Mouse (Mus musculus) intestine, embryonic 16.5 days (tissue): ENCODE results near the gene Tmem273. TPM values are rescaled to one million over a fixed set of nuclear protein-coding genes. Genes with fewer than 3 reads are reported as not detected.

ENCODE experiments used
- ATAC-seq: fragments of 200-750 bp; cut with Nextera tagmentation; 2 replicates; pipeline ENCODE4 v1.8.0; 2017; ENCODE audit warnings: moderate TSS enrichment, moderate library complexity
- H3K27ac ChIP-seq: fragments of 300-500 bp; sonication (generic); 2 replicates; pipeline ENCODE4 v1.5.1; 2014; ENCODE audit warnings: mild to moderate bottlenecking, low read length
- H3K27me3 ChIP-seq: fragments of 300-500 bp; sonication (generic); replicated peaks from 2 replicates; pipeline ENCODE4 v1.6.1; 2014; ENCODE audit warnings: low read length, control low read depth, mixed read lengths; ENCODE audit not compliant: control insufficient read depth, insufficient read depth
- H3K36me3 ChIP-seq: fragments of 300-500 bp; sonication (generic); 2 replicates; pipeline ENCODE4 v1.6.1; 2014; ENCODE audit warnings: low read length, control low read depth; ENCODE audit not compliant: control insufficient read depth, insufficient read depth
- H3K4me1 ChIP-seq: fragments of 300-500 bp; sonication (generic); 2 replicates; pipeline ENCODE4 v1.6.1; 2014; ENCODE audit warnings: low read length, control low read depth, mixed read lengths; ENCODE audit not compliant: control insufficient read depth, insufficient read depth
- H3K4me2 ChIP-seq: fragments of 300-500 bp; sonication (generic); 2 replicates; pipeline ENCODE4 v1.6.1; 2014; ENCODE audit warnings: low read depth, low read length, control low read depth
- H3K4me3 ChIP-seq: fragments of 300-500 bp; sonication (generic); 2 replicates; pipeline ENCODE4 v1.5.1; 2014; ENCODE audit warnings: mild to moderate bottlenecking, low read length
- H3K9ac ChIP-seq: fragments of 300-500 bp; sonication (generic); 2 replicates; pipeline ENCODE4 v1.6.1; 2014; ENCODE audit warnings: low read depth, low read length
- H3K9me3 ChIP-seq: fragments of 300-500 bp; sonication (generic); 2 replicates; pipeline ENCODE4 v1.6.1; 2016; ENCODE audit warnings: low read length, control low read depth; ENCODE audit not compliant: control insufficient read depth
- WGBS: fragments of 180-500 bp; shearing (Covaris S2); extraction: QIAGEN DNeasy Blood & Tissue Kit; methylation state at CpG from one replicate; pipeline ENCODE4 v1.1.7; 2014; 5-methylcytosine and 5-hydroxymethylcytosine counted together
- polyA plus RNA-seq: library from polyadenylated mRNA; unstranded; fragments of >200 nt; fragmentation: Nextera tagmentation; extraction: Ambion mirVana; gene quantifications from 2 replicates; pipeline ENCODE4 v1.2.1, GENCODE M21; 2015

Tmem273 gene
- polyA plus RNA-seq, 1 experiment from 2014 or later, result 2.5 TPM

DNA sequence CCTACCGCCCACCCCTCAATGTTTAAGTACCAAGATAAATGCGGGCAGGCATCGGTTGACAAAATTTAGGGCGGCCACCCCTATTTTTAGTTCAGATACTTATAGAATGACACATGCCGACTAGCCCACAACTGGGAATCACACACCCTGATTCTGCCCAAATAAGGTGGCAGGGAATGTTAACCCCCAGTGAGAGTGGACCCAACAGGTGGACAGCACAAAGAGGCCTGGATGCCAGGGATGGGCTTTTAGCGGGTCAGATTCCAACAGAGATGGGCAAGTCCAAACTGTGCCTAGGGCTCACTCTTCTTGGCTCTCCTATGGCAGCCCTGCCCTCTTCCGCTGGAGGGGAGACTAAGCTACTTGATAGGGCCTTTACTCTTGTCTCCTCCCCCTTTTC, 14.3 kb downstream of the Tmem273 start:
- no peak for ATAC-seq
- Histone ChIP-seq H3K36me3 (no peaks in the 10 kb centered on the region), H3K27me3 (no peaks in the 10 kb centered on the region), H3K9me3 (no peaks in the 10 kb centered on the region), H3K4me1 (0 out of 2 replicates have a peak, but pooled peaks cover 6% of the 10 kb centered on the region), H3K9ac (no peak overlapping the region), H3K27ac (no peak overlapping the region), H3K4me2 (no peak overlapping the region), H3K4me3 (no peak overlapping the region)
- WGBS, result 91% methylated on average over 7 of the region's 7 CpGs

DNA sequence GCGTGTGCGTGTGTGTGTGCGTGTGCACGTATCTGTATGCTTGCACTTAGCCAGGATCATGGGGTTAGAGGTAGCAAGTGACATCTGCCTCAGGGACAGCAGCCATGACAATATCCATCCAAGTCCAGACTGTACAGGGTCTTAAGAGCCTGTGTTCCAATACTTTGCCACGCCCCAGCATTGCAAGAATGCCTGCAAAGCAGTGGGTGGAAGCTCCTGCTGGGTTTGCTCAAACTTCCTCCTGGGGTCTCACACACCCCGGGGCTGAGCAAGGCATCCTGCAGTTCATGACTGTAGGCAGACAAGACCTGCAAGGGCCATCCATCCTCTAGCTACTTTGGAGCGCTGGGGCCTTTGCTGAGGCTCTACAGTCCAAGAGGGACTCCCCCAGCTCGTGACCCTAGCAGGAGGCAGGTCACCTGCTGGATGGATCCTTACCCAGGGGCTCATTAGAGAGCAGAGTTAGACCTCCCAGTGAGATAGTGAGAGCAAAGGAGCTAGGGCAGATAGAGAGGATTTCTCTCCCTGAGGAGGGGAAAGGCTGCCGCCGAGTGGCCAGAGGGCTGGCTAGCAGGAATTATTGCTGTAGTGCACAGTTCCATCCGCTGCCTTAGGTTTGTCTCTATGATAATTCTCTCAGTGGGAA, 15.4 kb downstream of the Tmem273 start:
- H3K4me1 ChIP-seq, result 0 out of 2 replicates have a peak, but pooled peaks cover 6% of the 10 kb centered on the region
- H3K9ac ChIP-seq, result no peak overlapping the region
- no peak overlapping the region for H3K27ac ChIP-seq
- no peaks in the 10 kb centered on the region for H3K36me3 ChIP-seq
- no peaks in the 10 kb centered on the region for H3K27me3 ChIP-seq
- ATAC-seq, result 0 out of 2 replicates have a peak, but pooled peaks have one; percentile 38
- no peaks in the 10 kb centered on the region for H3K9me3 ChIP-seq
- no peak overlapping the region for H3K4me2 ChIP-seq
- 58% methylated on average over 11 of the region's 11 CpGs for WGBS
- H3K4me3 ChIP-seq, result no peak overlapping the region

DNA sequence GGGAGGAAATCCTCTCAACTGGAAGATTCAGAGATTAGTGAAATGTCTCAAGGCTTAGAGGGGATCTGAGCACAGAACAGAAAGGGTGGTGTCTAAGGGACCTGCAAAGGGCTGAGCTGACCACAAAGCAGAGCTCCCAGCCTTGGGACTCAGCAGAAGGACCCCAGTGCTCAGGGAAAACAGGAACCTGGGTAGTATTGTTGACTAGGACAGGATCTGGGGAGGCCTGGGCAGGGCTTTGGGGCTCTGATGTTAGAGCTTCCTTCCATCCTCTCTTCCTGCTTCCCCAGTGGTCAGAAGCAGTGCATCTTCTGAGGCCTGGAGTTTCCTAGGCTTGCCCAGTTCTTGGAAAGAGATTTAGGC, 15.9 kb downstream of the Tmem273 start:
- Histone ChIP-seq H3K4me2 (no peak overlapping the region), H3K4me1 (0 out of 2 replicates have a peak, but pooled peaks cover 6% of the 10 kb centered on the region), H3K9ac (no peak overlapping the region), H3K9me3 (no peaks in the 10 kb centered on the region), H3K27ac (no peak overlapping the region), H3K27me3 (no peaks in the 10 kb centered on the region), H3K4me3 (no peak overlapping the region), H3K36me3 (no peaks in the 10 kb centered on the region)
- no peak for ATAC-seq

DNA sequence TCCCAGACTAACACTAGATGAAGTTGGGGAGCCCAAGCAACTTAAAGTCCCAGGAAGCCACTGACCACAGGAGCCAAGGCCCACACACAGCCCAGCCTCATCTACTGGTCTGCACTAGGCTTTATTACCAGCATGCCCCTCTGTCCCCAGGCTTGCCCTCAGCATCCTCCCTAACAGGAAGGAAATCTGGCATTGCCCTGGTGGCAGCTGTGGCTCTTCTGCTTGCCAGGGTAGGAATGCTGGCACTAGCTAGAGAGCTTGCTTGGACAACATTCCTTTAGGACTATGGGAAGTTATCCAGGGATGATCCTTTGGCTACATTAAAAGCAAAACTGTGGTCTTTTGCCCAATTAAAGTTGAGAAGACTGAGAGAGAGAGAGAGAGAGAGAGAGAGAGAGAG, 24.3 kb downstream of the Tmem273 start:
- H3K36me3 ChIP-seq, result no peaks in the 10 kb centered on the region
- no peak overlapping the region for H3K9ac ChIP-seq
- ATAC-seq, result no peak

DNA sequence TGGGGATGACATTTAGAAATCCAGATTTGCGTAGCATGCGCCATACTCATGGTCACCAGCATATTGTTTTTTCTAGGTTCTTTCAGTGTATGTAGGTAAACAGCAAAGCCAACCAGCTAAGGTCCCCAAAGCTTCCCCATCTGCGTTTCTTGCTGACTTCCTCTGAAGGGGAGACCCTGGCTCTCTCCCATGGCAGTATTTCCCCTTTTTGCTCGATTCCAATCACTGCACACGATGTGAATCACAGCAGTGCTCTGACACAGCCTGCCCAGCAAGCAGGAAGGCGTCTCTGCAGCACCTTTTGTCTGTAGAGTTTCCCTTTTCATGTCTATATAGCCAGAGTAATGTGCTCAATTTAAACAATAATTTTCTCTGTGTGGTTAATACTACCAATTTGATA, 26.7 kb downstream of the Tmem273 start:
- Histone ChIP-seq H3K27me3 (no peaks in the 10 kb centered on the region), H3K9me3 (no peaks in the 10 kb centered on the region), H3K36me3 (no peaks in the 10 kb centered on the region), H3K9ac (no peak overlapping the region), H3K4me1 (no peaks in the 10 kb centered on the region), H3K27ac (no peak overlapping the region), H3K4me3 (no peak overlapping the region), H3K4me2 (no peak overlapping the region)
- WGBS, result 69% methylated on average over 6 of the region's 6 CpGs
- no peak for ATAC-seq

More for the DNA sequence above, 24.3 kb downstream of the Tmem273 start:
- Histone ChIP-seq H3K27ac (no peak overlapping the region), H3K4me1 (no peaks in the 10 kb centered on the region), H3K4me2 (no peak overlapping the region), H3K27me3 (no peaks in the 10 kb centered on the region), H3K4me3 (no peak overlapping the region), H3K9me3 (no peaks in the 10 kb centered on the region)

DNA sequence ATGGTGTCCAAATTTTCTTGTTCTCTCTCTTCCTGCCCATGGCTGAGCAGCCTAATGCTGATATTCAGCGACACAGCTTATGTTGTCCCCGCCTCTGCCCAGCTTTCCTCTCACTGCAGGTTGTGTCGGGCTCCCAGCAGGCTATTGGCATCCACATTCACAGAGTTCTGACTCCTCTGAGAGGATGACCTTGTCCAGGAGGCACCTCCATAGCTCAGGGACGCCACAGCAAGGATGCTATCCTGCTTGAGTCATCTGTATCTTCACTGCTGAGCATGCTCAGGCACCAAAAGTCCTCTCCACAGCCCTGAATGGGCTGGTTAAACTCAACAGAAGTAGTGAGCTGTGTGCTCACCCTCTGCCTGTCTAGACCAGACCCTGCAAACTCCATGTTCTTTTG, 29.2 kb downstream of the Tmem273 start:
- Histone ChIP-seq H3K36me3 (no peaks in the 10 kb centered on the region), H3K4me3 (no peak overlapping the region), H3K4me1 (no peaks in the 10 kb centered on the region), H3K27me3 (no peaks in the 10 kb centered on the region), H3K4me2 (no peak overlapping the region), H3K27ac (no peak overlapping the region), H3K9ac (no peak overlapping the region), H3K9me3 (no peaks in the 10 kb centered on the region)
- ATAC-seq, result no peak
- WGBS, result 71% methylated on average over 4 of the region's 4 CpGs

DNA sequence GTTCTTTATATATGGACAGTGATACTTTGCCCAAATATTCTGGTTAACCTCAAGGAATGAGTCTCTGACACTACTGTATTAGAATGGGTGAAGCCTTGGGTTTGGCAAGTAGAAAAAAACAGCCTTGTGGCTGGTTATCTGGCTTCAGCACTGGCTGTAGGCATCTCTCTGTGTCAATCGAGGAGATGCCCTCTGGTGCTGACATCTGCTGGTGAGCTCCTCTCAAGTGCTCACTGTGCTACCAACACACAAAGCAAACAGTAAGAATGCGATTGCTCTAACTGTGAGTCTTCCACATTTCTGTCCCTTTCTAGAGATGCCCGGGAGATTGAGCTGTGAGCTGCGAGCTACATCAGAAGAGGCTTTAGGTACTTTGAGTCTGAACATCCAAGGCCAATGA, 30.8 kb downstream of the Tmem273 start:
- H3K9me3 ChIP-seq, result no peaks in the 10 kb centered on the region
- no peaks in the 10 kb centered on the region for H3K27me3 ChIP-seq
- H3K36me3 ChIP-seq, result no peaks in the 10 kb centered on the region
- H3K4me2 ChIP-seq, result no peak overlapping the region
- no peak overlapping the region for H3K4me3 ChIP-seq
- 70% methylated on average over 4 of the region's 4 CpGs for WGBS
- no peak overlapping the region for H3K27ac ChIP-seq
- no peak overlapping the region for H3K9ac ChIP-seq
- no peaks in the 10 kb centered on the region for H3K4me1 ChIP-seq
- no peak for ATAC-seq

DNA sequence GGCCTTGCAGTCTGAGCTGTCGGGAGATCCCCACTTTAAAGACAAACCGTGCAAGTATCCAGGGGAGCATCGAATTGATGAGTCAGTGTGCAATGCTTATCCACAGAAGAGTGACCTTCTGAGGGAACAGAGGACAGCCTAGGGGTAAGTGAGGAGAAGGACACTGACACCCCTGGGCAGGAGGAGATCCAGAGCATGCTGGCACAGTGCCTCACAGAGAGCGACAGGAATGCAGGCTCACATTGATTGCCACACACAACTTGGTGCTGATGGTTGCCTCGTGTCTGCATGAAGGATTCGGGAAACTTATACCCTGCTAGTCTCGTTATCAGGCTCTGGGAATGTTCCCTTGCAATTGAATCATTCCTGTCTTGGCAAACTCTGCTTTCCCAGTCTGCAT, 31.5 kb downstream of the Tmem273 start:
- WGBS, result 57% methylated on average over 7 of the region's 7 CpGs
- Histone ChIP-seq H3K27ac (no peak overlapping the region), H3K9me3 (no peaks in the 10 kb centered on the region), H3K27me3 (no peaks in the 10 kb centered on the region), H3K4me2 (no peak overlapping the region), H3K4me3 (no peak overlapping the region), H3K9ac (no peak overlapping the region), H3K4me1 (no peaks in the 10 kb centered on the region), H3K36me3 (no peaks in the 10 kb centered on the region)
- no peak for ATAC-seq

DNA sequence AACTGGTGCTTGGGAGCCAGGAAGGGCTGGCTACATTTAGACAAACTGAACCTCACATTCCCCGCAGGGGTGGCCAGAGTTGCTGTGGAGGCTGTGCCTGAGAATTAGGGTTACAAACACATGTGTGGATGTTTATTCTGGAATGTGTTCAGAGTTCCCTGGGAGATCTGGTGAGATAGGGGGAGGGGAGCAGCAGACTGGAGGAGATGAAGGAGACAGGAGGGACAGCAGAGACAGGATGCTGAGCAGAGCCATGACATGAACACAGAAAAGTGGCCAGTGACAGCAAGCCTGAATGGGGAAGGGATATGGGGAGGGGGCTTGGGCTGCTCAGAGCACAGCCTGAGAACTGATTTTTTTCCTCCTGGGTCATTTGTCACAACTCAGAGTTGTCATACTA, 33.5 kb downstream of the Tmem273 start:
- Histone ChIP-seq H3K4me1 (peaks cover 3% of the 10 kb centered on the region; the same call in 1 of the 2 replicates), H3K27me3 (no peaks in the 10 kb centered on the region), H3K4me3 (no peak overlapping the region), H3K9me3 (no peaks in the 10 kb centered on the region), H3K36me3 (no peaks in the 10 kb centered on the region), H3K9ac (no peak overlapping the region), H3K27ac (no peak overlapping the region), H3K4me2 (no peak overlapping the region)
- peak; percentile 55; the same call in 1 of the 2 replicates for ATAC-seq
- WGBS, result 32% methylated on average over 1 of the region's 1 CpGs

DNA sequence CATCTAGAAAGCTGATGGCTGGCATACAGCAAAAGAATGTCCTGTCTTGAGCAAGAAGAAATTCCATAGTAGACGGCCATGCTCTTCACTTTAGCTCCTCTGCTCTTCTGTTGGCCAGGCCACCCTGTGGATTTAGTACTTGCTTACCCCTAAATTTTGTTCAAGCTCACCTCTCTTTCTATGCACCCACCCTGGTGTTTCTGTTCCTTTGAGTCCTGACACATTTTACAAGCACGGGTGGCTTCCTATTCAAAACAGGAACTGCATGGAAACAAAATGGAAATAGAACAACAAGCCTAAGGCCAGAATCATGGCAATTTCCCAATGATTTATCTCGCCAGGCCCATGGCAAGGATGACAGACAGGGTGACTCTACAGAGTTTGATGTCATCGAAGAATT, 37.0 kb downstream of the Tmem273 start:
- H3K27me3 ChIP-seq, result no peaks in the 10 kb centered on the region
- H3K9ac ChIP-seq, result no peak overlapping the region
- ATAC-seq, result no peak
- peaks cover 27% of the 10 kb centered on the region for H3K4me1 ChIP-seq
- H3K4me3 ChIP-seq, result no peak overlapping the region
- no peaks in the 10 kb centered on the region for H3K36me3 ChIP-seq
- no peak overlapping the region for H3K27ac ChIP-seq
- 83% methylated on average over 4 of the region's 4 CpGs for WGBS
- H3K4me2 ChIP-seq, result no peak overlapping the region
- H3K9me3 ChIP-seq, result no peaks in the 10 kb centered on the region
